Mouse (Mus musculus) thymus, postnatal 10 days (tissue): ENCODE measurements around the gene Abcc12.

ENCODE experiments used
- DNase-seq, 2 experiments: peaks; one replicate each; pipeline ENCODE4 v3.0.0; 2021; ENCODE audit warnings: low spot score in 2 of 2

The Abcc12 gene

GRCm38 (mm10) chr8:86578076-86578475 is 2.4 kb downstream of the Abcc12 start:
- no peak for DNase-seq

DNA sequence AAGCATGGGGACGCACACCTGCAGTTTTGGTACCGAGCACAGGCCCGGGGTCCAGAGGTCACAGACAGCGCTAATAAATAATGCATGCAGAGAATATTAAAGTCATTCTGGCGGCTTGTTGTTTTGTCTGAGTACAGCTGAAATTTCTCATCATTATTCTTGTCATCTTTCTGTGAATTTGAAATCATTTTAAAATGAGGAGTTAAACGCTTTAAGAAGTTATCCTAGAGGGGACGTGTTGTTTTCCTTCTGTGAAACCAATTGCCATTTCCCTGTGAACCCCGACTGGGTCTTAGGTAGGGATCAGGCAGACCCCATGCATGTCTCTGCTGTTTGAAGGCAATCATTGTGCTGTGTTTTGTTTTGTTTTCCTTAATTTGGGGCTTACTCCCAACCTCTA is 2.9 kb downstream of the Abcc12 start:
- DNase-seq: no peak

GRCm38 (mm10) chr8:86563674-86564073 is 16.8 kb downstream of the Abcc12 start:
- DNase-seq: no peak

- DNase-seq: no peak
Measured at GRCm38 (mm10) chr8:86561737-86562136, 18.7 kb downstream of the Abcc12 start.

DNA sequence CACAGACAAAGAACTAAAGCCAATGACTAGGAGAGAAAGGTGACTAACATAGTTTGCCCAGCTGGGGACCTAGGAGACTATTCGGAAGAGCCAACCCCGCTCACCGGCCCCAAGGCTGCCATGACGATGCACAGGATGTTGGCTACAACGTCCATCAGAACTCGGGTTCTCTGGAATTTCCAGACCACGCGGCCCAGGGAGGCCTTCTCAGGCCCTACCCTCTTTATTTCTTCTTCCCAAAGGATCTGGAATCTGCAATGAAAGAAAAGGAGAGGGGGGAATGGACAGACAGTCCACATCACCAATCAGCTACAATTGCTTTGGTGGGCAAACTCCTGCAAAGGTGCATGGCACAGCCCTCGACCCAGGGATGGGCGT is 19.8 kb downstream of the Abcc12 start:
- no peak for DNase-seq

DNA sequence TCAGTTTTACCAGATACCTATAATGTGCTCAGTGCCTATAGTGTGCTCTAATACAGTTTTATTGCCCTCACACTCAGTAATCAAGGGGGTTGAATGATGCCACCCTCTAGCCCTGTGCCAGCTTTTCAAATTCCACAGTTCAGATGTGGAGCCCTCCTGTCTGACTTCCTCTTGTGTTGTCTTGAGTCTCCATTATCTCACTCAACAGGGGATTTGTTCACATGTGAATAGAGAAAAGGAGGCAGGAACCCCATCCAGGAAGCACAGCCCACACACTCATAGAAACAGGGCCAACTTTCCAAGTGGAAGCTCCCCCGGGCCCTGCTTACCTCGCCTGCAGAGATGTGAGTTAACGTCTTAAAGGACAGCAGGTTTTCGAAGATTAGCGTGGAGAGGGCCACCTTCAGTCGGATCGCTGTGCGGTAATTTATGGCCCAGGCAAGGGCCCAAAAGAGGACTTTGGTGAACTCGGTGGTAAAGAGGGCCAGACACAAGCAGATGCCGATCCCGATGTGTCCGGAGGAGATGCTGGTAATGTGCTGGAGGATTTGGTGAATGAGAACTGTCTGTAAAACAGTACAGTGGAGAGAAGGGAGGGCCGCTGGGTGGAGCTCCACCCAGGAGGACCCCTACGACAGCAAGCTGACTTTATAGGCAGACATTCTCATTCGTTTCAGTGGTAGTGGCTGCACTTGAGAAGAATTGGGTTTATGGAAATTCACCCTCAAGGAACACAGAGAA is 20.4 kb downstream of the Abcc12 start:
- no peak for DNase-seq

DNA sequence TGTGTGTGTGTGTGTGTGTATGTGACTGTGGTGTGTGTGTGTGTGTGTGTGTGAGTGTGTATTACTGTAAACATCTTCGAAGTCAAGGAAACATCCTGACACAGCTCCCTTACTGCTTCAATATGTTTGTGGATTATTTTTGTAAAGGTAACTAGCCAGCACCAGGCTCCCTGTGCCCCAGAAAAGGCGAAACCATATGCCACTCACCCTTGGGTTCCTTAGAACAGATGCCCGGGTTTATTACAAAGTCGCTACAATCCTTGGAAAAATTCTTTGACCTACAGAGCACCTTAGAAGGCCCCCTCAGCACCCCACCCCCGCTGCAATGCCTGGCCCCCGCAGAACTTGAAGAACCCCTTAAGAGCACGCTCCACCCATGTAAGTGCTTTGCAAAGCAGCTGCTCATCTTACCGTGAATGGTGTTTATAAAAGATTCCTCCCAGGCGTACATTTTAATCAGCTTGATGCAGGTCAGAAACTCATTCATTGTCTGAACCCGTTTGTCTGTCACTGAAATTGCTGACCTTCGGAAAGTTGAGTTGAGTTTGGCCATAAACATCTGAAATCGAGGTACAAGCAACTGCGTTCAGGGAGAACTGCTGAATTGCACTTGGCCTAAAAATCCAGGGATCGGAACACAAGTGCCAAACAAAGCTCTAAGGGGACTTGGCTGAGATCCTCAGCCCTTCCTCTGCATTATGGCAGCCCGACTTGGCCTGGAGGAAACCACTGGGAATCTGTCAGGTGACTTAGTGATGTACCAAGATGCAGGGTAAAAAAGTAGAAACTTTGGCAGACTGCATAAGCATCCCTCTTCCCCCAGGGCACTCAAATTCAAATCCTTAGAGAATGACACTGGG is 23.1 kb downstream of the Abcc12 start:
- DNase-seq: no peak

DNA sequence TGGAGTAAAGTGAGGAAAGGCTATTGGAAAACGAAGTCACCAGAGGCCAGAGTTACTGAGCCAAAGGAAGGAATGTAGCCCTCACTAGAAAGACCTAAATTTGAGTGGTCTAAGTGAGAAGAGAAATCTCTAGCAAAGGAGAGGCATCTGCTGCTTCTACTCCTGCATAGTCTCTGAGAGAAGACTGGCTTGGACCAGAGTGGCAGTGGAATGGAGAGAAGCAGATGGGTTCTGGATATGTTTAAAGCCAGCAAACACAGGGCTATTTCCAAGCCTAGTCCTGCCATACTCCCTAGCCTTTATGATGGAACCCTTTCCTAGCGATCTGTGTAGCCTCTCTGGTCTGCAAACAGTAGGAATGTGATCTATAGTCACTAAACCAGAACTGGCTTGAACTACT is 24.9 kb downstream of the Abcc12 start:
- DNase-seq: no peak

- no peak for DNase-seq
Measured at GRCm38 (mm10) chr8:86554220-86554891, 26.1 kb downstream of the Abcc12 start.

DNA sequence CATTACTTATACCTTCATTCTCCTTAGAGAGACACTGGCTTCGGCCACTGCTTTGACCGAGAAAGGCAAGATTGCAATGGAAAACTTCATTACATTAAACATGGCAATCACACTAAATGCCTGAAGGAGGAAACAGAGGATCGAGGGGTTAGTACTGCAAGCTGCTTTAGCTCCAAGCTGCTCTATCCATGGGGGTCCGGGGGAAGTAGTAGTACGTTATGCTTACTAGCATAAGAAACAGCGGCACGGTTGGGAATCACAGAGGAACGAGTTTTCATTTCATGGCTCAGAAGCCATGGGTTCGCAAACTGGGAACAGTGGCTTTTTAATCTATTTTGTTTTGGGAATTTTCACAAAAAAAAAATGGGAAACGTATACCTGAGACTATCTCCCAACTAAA is 30.0 kb downstream of the Abcc12 start:
- no peak for DNase-seq

DNA sequence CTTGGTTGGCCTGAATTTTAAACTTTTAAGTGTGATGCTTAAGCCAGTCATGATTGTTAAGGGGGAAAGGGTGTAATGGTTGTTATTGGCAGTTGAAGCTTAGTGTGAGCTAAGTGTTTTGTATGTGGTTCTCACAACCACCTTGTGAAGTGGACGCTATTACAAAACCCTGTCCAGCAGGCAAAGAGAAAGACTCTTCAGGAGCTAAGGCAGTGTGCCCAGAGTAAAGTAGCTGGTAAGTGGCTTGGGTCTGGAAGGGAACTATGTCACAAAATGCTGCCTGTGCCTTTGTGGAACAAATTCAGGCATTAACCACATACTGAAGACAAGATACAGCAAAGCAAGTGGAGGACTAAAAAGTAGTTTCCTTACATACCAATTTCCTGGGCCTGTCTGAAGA is 34.5 kb downstream of the Abcc12 start:
- no peak for DNase-seq

- DNase-seq: no peak
Measured at GRCm38 (mm10) chr8:86540906-86541305, 39.6 kb downstream of the Abcc12 start.

- no peak for DNase-seq
Measured at GRCm38 (mm10) chr8:86540376-86540775, 40.1 kb downstream of the Abcc12 start.

- no peak for DNase-seq
Measured at GRCm38 (mm10) chr8:86536663-86536987, 43.9 kb downstream of the Abcc12 start.

DNA sequence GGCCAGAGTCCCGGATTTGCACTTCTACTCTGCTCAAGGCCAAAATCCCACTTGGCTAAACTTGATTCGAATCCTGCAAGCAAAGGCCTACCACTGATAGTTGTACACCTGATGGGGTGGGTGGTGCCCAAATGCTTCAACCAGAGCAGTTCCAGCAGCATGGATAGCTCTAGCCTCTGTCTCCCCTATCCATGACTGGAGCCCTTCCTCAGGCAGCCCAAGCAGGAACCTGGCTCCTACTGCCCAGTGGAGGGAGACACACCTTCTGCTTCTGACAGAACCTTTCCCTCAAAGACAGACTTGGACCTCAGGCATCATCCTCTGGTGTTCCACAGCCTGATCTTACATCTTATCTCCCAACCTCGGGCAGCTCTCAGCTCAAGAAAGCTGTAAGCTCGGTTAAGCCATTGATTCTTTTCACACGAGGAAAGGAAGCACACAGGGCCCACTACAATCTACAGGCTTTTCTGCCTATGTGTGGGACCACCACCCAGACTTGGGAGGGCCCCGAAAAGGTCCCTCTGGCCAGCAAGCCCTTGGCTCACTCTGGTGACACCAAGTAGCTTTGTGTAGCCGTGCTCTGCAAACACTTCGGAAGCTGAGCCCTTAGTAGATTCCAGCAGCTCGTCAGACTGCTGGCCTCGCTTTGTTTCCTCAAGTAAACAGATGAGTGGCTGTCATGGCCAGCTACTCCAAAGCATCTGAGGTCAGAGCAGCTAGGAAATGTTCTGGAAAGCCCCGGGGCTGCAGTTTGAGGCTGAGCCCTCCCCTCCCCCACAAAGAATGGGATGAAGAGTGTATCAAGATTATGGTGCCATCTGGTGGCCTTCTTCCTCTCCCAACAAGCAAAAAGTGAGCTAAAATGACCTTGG is 44.5 kb downstream of the Abcc12 start:
- peak in 1 of 2 experiments; percentile 27 for DNase-seq

GRCm38 (mm10) chr8:86535068-86535560 is 45.4 kb downstream of the Abcc12 start:
- no peak for DNase-seq

- DNase-seq: no peak
Measured at GRCm38 (mm10) chr8:86529714-86530113, 50.8 kb downstream of the Abcc12 start.

DNA sequence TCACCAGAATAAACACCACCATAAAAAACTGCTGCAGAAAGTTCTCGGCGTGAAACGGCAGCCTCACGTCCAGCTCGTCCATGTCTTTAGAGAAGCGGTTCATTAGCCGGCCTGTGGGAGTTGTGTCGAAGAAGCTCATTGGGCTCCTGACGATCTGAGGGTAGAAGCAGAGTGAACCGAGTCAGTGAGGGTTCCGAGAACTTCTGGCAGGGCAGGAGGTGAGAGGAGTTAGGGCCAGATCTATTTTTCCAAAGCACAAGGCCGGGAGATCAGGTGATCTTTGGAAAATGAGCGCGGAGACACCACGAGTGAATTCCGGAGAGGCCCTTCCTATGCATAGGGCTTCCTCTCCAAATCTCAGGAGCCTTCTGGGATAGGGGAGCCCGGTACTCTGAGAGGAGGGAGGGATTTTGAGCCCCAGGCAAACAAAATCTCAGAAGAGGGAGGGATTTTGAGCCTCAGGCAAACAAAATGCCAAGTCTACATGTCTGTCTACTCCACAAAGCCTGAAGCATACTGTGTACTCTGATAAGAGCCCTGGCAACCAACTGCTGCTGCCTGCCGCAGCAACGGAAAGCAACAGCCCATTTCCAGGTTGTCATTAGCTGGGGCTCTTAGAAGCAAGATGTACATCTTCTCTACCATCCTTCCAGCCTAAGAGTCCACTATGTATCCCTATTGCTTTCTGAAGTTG is 53.0 kb downstream of the Abcc12 start:
- no peak for DNase-seq

DNA sequence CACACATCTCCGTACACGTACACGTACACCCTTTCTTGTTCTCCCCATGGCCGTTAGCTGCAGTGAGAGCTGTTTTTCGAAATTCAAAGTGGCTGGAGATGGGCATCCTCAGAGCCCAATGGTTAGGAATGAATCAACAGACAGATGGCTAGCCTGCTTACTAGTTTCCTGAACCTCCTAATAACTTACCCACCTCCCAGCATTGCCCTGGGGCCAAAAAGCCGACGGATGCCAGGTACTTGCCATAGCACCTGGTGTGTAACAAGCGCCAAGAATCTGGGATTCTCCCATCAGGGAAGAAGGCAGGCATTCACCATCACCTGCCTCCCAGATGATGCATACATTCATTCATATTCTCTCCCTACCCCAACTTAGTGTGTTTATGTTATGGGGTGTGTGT is 53.7 kb downstream of the Abcc12 start:
- no peak for DNase-seq

DNA sequence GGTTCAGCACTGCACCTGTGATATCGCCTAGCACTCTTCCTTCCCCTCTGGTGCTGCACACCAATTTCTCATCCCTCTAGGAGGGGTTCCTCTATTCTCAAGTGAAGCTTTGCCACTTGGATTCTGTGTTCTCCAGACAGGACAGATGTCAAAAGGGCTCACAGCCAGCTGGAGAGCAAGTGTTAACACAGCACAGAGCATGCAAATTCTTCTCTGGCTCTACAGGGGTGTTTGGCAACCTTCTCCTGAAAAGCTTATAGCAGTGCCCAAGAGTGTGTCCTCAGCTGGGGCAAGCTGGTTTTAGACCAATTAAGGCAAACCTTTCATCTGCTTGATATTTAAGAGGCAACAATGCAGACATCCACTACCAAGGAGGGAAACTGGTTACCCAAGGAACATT is 66.3 kb downstream of the Abcc12 start:
- no peak for DNase-seq

GRCm38 (mm10) chr8:86512886-86513285 is 67.6 kb downstream of the Abcc12 start:
- no peak for DNase-seq
